Mouse (Mus musculus) liver, embryonic 15.5 days (tissue): ENCODE results near the gene Spast. TPM values are rescaled to one million over a fixed set of nuclear protein-coding genes. Genes with fewer than 3 reads are reported as not detected.

Experiments
- ATAC-seq: fragments of 200-750 bp; cut with Nextera tagmentation; 2 replicates; pipeline ENCODE4 v1.8.0; 2017; ENCODE audit warnings: moderate number of reproducible peaks, mild to moderate bottlenecking, moderate library complexity; ENCODE audit not compliant: insufficient read depth
- H3K27ac ChIP-seq: fragments of 300-500 bp; sonication (generic); replicated peaks from 2 replicates; pipeline ENCODE4 v1.5.1; 2015; ENCODE audit warnings: mild to moderate bottlenecking, inconsistent platforms
- H3K27me3 ChIP-seq: fragments of 300-500 bp; sonication (generic); 2 replicates; pipeline ENCODE4 v1.6.1; 2015; ENCODE audit warnings: mild to moderate bottlenecking, inconsistent platforms
- H3K36me3 ChIP-seq: fragments of 300-500 bp; sonication (generic); replicated peaks from 2 replicates; pipeline ENCODE4 v1.6.1; 2015; ENCODE audit warnings: moderate library complexity, mild to moderate bottlenecking, inconsistent platforms
- H3K4me1 ChIP-seq: fragments of 300-500 bp; sonication (generic); replicated peaks from 2 replicates; pipeline ENCODE4 v1.6.1; 2015; ENCODE audit warnings: inconsistent platforms
- H3K4me2 ChIP-seq: fragments of 300-500 bp; sonication (generic); 2 replicates; pipeline ENCODE4 v1.6.1; 2015; ENCODE audit warnings: moderate library complexity, mild to moderate bottlenecking, inconsistent platforms
- H3K4me3 ChIP-seq: fragments of 300-500 bp; sonication (generic); replicated peaks from 2 replicates; pipeline ENCODE4 v1.5.1; 2015; ENCODE audit warnings: mild to moderate bottlenecking, inconsistent platforms
- H3K9ac ChIP-seq: fragments of 300-500 bp; sonication (generic); 2 replicates; pipeline ENCODE4 v1.6.1; 2015; ENCODE audit warnings: moderate library complexity, mild to moderate bottlenecking, inconsistent platforms
- H3K9me3 ChIP-seq: fragments of 300-500 bp; sonication (generic); replicated peaks from 2 replicates; pipeline ENCODE4 v1.6.1; 2016; ENCODE audit warnings: inconsistent platforms
- WGBS: fragments of 180-500 bp; shearing (Covaris S2); methylation state at CpG from one replicate; pipeline ENCODE4 v1.1.7; 2015; ENCODE audit warnings: mixed read lengths; ENCODE audit not compliant: insufficient replicate concordance; 5-methylcytosine and 5-hydroxymethylcytosine counted together
- polyA plus RNA-seq: library from polyadenylated mRNA; unstranded; fragments of >200 nt; fragmentation: Nextera tagmentation; extraction: Ambion mirVana; gene quantifications from 2 replicates; pipeline ENCODE4 v1.2.1, GENCODE M21; 2015

The Spast gene
- polyA plus RNA-seq, 1 experiment from 2014 or later = 5.3 TPM

DNA sequence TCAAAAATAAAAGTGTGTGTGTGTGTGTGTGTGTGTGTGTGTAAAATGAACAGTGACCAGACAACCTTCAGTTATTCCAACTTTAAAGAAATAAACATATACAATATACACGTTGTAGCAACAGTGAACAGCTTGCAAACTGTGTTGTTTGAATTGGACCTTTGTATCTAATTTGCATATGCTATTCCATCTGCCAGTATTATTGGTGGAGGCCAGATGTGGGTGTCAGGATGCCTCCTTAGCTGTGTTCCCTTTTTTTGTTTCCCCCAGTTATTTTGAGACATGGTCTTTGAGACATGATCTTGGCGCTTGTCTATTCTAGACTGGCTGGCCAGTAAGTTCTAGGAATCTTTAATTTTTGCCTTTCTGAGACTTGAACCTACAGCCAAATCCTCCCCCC, 58.4 kb downstream of the Spast start:
- Histone ChIP-seq H3K9ac (no peak overlapping the region), H3K36me3 (peaks cover 5% of the 10 kb centered on the region), H3K4me2 (peak overlapping the region; percentile 86), H3K4me1 (peaks cover 24% of the 10 kb centered on the region), H3K4me3 (no peak overlapping the region), H3K27ac (no peak overlapping the region), H3K9me3 (no peaks in the 10 kb centered on the region), H3K27me3 (no peaks in the 10 kb centered on the region)
- 58% methylated on average over 2 of the region's 2 CpGs for WGBS
- ATAC-seq = no peak

DNA sequence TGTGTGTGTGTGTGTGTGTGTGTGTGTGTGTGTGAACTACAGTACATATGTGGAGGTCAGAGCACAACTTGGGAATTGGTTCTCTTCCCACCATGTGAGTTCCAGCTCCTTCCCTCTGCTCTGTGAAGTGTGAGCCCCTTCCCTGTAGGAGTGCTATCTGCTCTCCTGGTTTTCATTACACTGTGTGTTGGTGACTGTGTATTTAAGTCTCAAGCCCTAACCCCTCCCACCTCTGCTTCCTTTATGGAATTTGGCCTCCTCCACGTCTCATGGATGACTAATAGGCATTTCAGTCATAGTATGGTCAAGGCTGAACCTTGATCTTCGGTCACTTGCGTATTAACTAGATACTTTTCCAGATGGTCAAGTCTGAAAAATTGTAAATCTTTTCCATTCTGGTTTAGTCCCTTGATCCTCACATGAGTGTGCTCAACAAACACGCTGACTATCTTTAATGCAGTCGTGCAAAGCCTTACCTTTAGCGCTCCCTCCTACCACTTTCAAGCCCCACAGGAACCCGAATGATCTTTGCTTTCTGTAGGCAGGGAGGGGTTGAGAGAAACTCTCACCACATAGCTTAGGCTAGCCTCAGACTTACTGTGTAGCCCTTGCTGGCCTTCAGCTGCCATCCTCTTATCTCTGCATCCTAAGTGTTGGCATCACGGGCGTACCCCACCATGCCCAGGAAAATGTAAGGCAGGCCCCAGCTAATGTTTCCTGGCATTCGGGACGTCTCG, 63.9 kb downstream of the Spast start:
- Histone ChIP-seq H3K36me3 (peaks cover 51% of the 10 kb centered on the region), H3K4me2 (no peak overlapping the region), H3K27ac (no peak overlapping the region), H3K9me3 (no peaks in the 10 kb centered on the region), H3K27me3 (no peaks in the 10 kb centered on the region), H3K9ac (no peak overlapping the region), H3K4me1 (no peaks in the 10 kb centered on the region), H3K4me3 (no peak overlapping the region)
- no peak for ATAC-seq
- WGBS = 83% methylated on average over 12 of the region's 12 CpGs

DNA sequence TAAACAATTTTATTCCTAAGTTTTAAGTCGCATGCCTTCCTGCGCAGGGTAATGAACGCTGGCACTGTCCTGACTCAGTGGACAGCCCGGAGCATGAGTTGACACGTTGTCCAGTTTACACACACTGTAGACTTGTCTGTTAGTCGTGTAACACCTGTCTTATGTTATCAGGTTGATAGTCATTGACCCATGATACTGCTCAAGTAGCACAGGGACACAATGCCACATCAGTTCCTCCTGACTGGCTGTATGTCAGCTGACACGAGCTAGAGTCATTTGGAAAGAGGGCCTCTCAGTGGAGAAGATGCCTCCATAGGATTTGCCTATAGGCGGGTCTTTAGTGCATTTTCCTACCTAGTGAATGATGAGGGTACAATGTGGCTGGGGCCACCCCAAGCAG, 67.7 kb downstream of the Spast start:
- WGBS = 74% methylated on average over 8 of the region's 8 CpGs
- H3K4me3 ChIP-seq = no peak overlapping the region
- H3K4me1 ChIP-seq = no peaks in the 10 kb centered on the region
- H3K9me3 ChIP-seq = no peaks in the 10 kb centered on the region
- no peak overlapping the region for H3K4me2 ChIP-seq
- H3K36me3 ChIP-seq = peaks cover 71% of the 10 kb centered on the region
- no peaks in the 10 kb centered on the region for H3K27me3 ChIP-seq
- no peak overlapping the region for H3K9ac ChIP-seq
- no peak for ATAC-seq
- no peak overlapping the region for H3K27ac ChIP-seq

DNA sequence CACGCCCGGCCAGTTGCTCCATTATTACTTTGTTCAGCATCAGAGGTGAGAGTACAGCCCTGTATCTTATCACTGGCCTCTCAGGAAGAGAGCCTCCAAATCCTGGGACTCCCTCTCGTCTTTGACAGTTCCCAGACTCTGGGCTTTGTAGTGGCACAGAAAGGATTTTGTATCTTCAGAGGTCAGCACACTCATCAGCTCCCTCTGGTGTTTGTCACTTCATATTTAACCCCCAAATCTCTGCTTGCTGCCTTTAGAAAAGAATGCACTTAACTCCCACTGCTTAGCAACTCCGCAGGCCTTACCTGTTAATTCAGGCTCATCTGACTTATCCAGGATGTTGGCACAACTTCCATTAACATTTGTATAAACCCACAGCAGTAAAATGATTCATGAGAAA, 70.9 kb downstream of the Spast start:
- Histone ChIP-seq H3K27me3 (no peaks in the 10 kb centered on the region), H3K4me3 (no peak overlapping the region), H3K9ac (no peak overlapping the region), H3K27ac (no peak overlapping the region), H3K4me1 (0 out of 2 replicates have a peak, but pooled peaks cover 4% of the 10 kb centered on the region), H3K36me3 (peaks cover 60% of the 10 kb centered on the region), H3K9me3 (no peaks in the 10 kb centered on the region), H3K4me2 (no peak overlapping the region)
- 63% methylated on average over 4 of the region's 4 CpGs for WGBS
- ATAC-seq = no peak

DNA sequence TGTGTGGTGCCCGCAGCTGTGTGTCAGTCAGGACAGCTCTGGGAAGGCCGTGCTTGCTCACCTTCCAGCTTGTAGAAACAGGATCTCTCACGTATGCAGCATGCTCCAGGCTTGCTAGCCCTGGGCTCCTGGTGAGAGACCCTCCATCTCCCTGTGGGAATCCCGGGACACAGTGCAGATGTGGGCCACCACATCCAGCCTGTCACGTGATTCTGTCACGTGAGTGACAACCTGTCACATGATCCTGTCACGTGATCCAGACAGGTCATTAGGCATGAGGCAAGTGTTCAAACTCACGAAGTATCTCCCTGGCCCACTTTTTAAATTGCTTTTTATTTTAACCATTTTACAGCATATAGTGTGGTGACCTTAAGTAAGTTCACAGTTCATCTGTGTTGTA, 74.5 kb downstream of the Spast start:
- H3K4me2 ChIP-seq = no peak overlapping the region
- H3K27ac ChIP-seq = no peak overlapping the region
- H3K27me3 ChIP-seq = no peaks in the 10 kb centered on the region
- ATAC-seq = no peak
- H3K9me3 ChIP-seq = no peaks in the 10 kb centered on the region
- no peak overlapping the region for H3K4me3 ChIP-seq
- no peak overlapping the region for H3K9ac ChIP-seq
- H3K4me1 ChIP-seq = 0 out of 2 replicates have a peak, but pooled peaks cover 4% of the 10 kb centered on the region
- 79% methylated on average over 8 of the region's 8 CpGs for WGBS
- H3K36me3 ChIP-seq = peaks cover 56% of the 10 kb centered on the region

DNA sequence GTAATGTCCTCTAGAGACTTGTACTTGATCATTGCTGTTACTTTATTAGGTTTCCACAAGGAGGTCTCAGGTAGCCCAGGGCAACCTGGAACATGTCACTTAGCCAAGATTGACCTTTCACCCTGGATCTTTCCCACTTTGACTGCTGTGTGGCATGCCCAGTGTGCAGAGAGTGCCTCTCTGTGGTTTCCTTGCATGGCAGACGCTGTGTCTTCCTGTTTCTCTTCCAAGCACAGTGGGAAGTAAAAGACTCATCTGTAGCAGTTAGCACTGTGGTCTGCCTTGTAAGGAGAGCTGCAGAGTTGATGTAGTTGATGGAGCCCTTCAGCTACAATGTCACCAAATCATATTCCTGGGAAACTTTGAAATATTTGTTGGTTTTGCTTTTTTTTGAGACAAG, 75.9 kb downstream of the Spast start:
- ATAC-seq = no peak
- Histone ChIP-seq H3K4me3 (no peak overlapping the region), H3K9ac (no peak overlapping the region), H3K9me3 (no peaks in the 10 kb centered on the region), H3K4me1 (0 out of 2 replicates have a peak, but pooled peaks cover 4% of the 10 kb centered on the region), H3K36me3 (peaks cover 59% of the 10 kb centered on the region), H3K27ac (peak overlapping the region; percentile 31; the same call in 1 of the 2 replicates), H3K27me3 (no peaks in the 10 kb centered on the region), H3K4me2 (no peak overlapping the region)
- WGBS = 28% methylated on average over 1 of the region's 1 CpGs

DNA sequence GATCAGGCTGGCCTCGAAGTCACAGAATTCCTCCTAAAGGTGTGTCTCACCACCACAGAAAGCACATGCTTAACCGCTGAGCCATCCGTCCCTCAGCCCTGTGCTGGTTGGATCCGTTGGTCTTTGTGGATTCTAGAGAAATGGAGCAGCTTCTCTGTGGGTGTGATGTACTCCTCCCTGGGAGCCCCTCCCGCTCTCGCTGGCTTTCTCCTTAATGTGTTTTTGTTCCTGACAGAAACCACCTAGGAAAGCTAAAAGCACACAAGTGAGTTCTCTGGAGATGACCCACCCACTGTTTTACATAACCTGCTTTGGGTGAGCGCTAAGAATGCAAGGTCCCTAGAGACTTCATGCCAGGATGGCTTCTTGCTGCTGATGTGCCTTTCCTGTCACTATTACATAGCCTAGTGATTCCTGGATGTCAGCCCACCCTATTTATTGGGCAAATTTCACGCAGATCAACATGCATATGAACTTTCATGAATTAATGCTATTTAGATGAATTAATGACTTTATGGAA, 78.1 kb downstream of the Spast start:
- no peak overlapping the region for H3K27ac ChIP-seq
- H3K36me3 ChIP-seq = peaks cover 58% of the 10 kb centered on the region
- no peaks in the 10 kb centered on the region for H3K9me3 ChIP-seq
- H3K4me3 ChIP-seq = no peak overlapping the region
- H3K27me3 ChIP-seq = no peaks in the 10 kb centered on the region
- 0 out of 2 replicates have a peak, but pooled peaks cover 4% of the 10 kb centered on the region for H3K4me1 ChIP-seq
- WGBS = 86% methylated on average over 8 of the region's 8 CpGs
- H3K9ac ChIP-seq = no peak overlapping the region
- no peak for ATAC-seq
- H3K4me2 ChIP-seq = no peak overlapping the region

DNA sequence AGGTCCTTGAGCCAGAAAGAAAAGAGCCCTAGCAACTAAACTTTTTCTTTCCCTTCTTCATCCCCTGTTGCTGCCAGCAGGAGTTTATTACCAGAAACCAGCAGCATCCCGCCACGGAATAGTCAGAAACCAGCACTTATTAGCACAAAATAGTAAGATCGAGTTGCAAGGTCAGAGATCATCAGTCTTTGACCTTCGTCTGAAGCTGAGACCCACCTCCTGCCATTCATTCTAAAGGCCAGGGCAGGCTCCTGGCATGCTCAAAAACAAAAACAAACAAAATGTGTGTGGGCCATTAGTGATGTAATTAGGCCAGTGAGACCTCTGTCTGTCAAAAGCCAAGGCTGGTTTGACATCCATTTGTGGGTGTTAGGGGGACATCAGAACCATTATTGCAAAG, 79.4 kb downstream of the Spast start:
- Histone ChIP-seq H3K4me3 (no peak overlapping the region), H3K27me3 (no peaks in the 10 kb centered on the region), H3K36me3 (peaks cover 54% of the 10 kb centered on the region), H3K9ac (no peak overlapping the region), H3K9me3 (no peaks in the 10 kb centered on the region), H3K4me2 (no peak overlapping the region), H3K4me1 (0 out of 2 replicates have a peak, but pooled peaks cover 4% of the 10 kb centered on the region), H3K27ac (no peak overlapping the region)
- no peak for ATAC-seq
- 72% methylated on average over 4 of the region's 4 CpGs for WGBS

DNA sequence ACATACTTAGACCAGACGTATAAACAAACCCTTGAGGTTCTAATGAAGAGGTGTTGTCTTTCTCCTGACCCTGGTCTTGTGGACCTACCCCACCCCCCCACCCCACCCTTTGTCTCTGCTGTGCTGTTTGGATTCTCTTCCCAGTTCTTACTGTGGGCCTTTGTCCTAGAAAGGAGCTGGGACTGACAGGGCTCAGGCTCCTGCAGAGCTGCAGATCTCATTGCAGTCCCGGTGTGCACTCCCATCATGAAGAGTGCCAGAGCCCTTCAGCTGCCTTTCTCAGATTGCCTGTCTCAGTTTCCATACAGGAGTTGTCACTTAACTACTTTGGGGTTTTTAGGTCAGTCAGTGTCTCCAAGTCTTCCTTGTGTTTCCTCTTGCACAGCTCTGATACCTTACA, 81.9 kb downstream of the Spast start:
- H3K4me2 ChIP-seq = no peak overlapping the region
- no peaks in the 10 kb centered on the region for H3K27me3 ChIP-seq
- no peaks in the 10 kb centered on the region for H3K9me3 ChIP-seq
- H3K36me3 ChIP-seq = peaks cover 54% of the 10 kb centered on the region
- ATAC-seq = no peak
- no peak overlapping the region for H3K9ac ChIP-seq
- no peaks in the 10 kb centered on the region for H3K4me1 ChIP-seq
- no peak overlapping the region for H3K27ac ChIP-seq
- 78% methylated on average over 2 of the region's 2 CpGs for WGBS
- no peak overlapping the region for H3K4me3 ChIP-seq

DNA sequence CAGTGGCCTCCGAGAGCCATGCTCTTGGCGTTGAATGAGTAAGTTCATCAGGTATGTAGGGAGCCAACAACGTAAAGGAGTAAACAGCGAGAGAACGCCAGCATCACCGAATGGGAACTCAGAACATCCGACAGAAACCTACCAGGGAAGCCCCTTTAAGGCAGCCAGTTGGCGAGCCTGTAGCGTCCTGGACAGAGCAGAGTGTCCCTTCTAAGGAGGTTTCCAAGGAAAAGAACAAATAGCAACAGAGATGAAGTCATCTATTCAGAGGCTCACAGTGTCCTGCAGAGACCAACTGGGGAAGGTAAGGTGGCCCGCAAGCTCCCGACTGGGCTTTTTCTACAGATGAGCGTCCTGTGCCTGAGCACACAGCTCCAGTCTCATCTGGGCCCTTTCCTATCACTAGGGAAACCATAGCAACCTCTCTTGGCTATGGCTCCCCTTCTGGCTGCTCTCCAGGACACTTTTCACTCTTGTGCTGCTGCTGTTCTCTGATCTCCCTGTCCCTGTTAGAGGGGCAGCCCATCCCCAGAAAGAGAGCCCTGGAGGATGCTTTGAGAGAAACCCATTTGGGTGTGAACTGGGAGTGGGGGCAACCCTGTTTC, 85.7 kb downstream of the Spast start:
- peaks cover 45% of the 10 kb centered on the region for H3K36me3 ChIP-seq
- H3K4me3 ChIP-seq = no peak overlapping the region
- no peak overlapping the region for H3K27ac ChIP-seq
- 85% methylated on average over 12 of the region's 12 CpGs for WGBS
- H3K9me3 ChIP-seq = no peaks in the 10 kb centered on the region
- no peak for ATAC-seq
- no peaks in the 10 kb centered on the region for H3K27me3 ChIP-seq
- no peaks in the 10 kb centered on the region for H3K4me1 ChIP-seq
- no peak overlapping the region for H3K4me2 ChIP-seq
- no peak overlapping the region for H3K9ac ChIP-seq

DNA sequence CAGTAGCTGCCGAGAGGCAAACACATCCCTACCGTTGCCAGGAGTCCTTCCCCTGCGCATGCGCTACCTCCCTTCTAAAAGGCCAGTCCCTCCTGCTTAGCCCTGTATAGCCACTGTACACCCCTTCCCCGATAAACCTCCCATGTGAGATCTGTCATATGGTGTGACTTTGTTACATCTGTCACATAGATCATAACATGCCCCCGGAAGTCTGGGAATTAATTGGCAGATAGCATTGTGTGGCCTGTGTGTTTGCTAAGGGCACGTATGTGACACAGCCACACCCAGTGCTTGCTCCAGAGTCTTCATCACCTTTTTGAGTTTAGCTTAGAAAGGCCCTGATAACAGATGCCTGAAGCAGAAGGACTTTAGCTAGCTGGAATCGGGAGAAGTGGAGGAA, 91.3 kb downstream of the Spast start:
- Histone ChIP-seq H3K4me3 (no peak overlapping the region), H3K9ac (no peak overlapping the region), H3K4me1 (peaks cover 3% of the 10 kb centered on the region; the same call in 1 of the 2 replicates), H3K27me3 (no peaks in the 10 kb centered on the region), H3K9me3 (no peaks in the 10 kb centered on the region), H3K36me3 (peaks cover 12% of the 10 kb centered on the region), H3K4me2 (no peak overlapping the region), H3K27ac (no peak overlapping the region)
- WGBS = 64% methylated on average over 8 of the region's 8 CpGs
- ATAC-seq = no peak
